Mouse (Mus musculus): ENCODE results near the gene Gtf3a. TPM values are rescaled to one million over a fixed set of nuclear protein-coding genes. Genes with fewer than 3 reads are reported as not detected.
"Not testable (repeated sequence)": the region's sequence is repeated elsewhere in the genome, so short reads cannot be mapped to it uniquely, and the experiment has no call there.

Gtf3a gene
- polyA plus RNA-seq, 1 experiment from 2014 or later, result 123 TPM

DNA sequence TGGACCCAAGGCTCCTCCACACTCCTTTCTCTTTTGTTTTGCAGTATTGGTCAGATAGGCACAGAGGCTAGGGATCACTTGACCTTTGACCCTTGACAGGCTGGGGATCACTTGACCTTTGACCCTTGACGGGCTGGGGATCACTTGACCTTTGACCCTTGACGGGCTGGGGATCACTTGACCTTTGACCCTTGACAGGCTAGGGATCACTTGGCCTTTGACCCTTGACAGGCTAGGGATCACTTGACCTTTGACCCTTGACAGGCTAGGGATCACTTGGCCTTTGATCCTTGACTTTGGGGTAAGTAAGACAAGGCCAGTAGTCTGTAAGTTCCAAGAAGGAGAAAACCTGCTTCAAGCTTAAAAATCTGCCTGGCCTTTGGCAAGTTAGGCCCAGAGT, 6.5 kb upstream of the Gtf3a start:
- H3K36me3 ChIP-seq (ENCODE audit: control insufficient read depth, insufficient read depth, low read length); H3K9ac ChIP-seq (ENCODE audit: low read length); H3K27me3 ChIP-seq (replicated peaks; ENCODE audit: control insufficient read depth, insufficient read depth, low read length); H3K4me2 ChIP-seq (ENCODE audit: low read length); H3K9me3 ChIP-seq (ENCODE audit: control insufficient read depth, low read length); H3K4me3 ChIP-seq (ENCODE audit: low read depth, low read length); H3K4me1 ChIP-seq (replicated peaks; ENCODE audit: control insufficient read depth, insufficient read depth, low read length); H3K27ac ChIP-seq (ENCODE audit: low read depth); ATAC-seq (replicated peaks; ENCODE audit: low FRiP score, low TSS enrichment, low read depth): not testable (repeated sequence)
- peak; percentile 69 for DNase-seq (ENCODE audit: low spot score)
- 49% methylated on average over 2 of the region's 2 CpGs for WGBS

DNA sequence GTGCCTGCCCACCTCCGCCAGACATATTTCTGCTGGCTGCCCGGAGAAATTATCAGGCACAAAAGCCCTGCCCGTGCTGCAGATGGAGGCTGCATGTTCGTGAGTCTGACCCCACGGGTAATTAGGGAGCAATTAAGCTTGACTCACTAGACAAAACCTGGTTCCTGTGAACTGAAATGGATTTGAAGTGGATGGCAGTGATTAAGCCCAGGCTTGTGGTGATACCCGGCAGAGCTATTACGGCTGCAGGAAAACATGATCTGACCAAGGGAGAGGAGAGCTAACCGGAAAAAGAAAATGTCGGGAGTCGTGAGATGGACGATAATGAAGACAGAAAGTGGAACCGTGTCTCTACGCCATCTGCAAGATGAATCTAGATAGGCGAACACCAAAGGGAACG, 5.5 kb upstream of the Gtf3a start:
- H3K36me3 ChIP-seq (ENCODE audit: control insufficient read depth, insufficient read depth, low read length), result no peaks in the 10 kb centered on the region
- H3K4me1 ChIP-seq (replicated peaks; ENCODE audit: control insufficient read depth, insufficient read depth, low read length), result no peaks in the 10 kb centered on the region
- H3K4me3 ChIP-seq (ENCODE audit: low read depth, low read length), result no peak overlapping the region
- no peak overlapping the region for H3K9ac ChIP-seq (ENCODE audit: low read length)
- H3K4me2 ChIP-seq (ENCODE audit: low read length), result no peak overlapping the region
- 73% methylated on average over 15 of the region's 15 CpGs for WGBS
- ATAC-seq (replicated peaks; ENCODE audit: low FRiP score, low TSS enrichment, low read depth) (no peak), DNase-seq (ENCODE audit: low spot score) (no peak)
- H3K27ac ChIP-seq (ENCODE audit: low read depth), result no peak overlapping the region
- no peaks in the 10 kb centered on the region for H3K27me3 ChIP-seq (replicated peaks; ENCODE audit: control insufficient read depth, insufficient read depth, low read length)
- H3K9me3 ChIP-seq (ENCODE audit: control insufficient read depth, low read length), result no peaks in the 10 kb centered on the region

DNA sequence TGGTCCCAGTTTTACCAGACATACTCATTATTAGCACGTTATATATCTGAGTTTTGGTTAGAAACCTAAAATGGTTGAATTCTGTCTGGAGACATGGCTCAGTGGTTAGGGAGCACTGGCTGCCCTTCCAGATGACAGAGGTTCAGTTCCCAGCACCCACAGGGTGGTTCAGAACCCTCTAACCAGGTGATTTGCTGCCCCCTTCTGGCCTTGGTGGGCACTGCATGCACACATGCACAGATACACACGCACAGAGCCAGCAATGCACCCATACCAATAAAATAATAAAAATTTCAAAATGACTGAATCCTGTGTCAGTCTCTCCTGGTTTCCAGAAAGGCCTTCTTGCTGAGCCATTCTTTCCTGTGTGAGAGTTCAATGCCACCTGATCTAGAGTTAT, 3.9 kb upstream of the Gtf3a start:
- WGBS, result 98% methylated on average over 2 of the region's 2 CpGs

DNA sequence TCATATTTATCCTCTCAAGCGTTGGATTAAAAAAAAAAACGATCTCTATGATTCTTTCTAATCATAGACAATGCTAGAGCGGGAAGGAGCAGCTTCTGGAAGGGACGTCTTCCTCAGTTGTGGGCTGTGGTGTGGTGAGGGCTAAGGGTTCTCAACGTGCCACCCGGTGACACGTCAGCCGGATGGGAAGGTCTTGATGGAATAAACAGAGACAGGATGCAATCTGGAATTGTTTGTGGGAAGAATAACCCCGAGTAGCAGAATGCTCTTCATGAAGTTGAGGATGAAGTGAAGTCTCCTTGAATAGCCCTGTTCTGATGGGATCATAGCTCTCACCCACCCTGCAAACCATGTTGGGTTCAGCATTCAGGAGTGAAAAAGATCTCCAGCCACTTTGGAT, 1.8 kb upstream of the Gtf3a start:
- no peak for ATAC-seq (replicated peaks; ENCODE audit: low FRiP score, low TSS enrichment, low read depth)
- H3K9ac ChIP-seq (ENCODE audit: low read length), result no peak overlapping the region
- peaks cover 11% of the 10 kb centered on the region for H3K4me1 ChIP-seq (replicated peaks; ENCODE audit: control insufficient read depth, insufficient read depth, low read length)
- no peaks in the 10 kb centered on the region for H3K27me3 ChIP-seq (replicated peaks; ENCODE audit: control insufficient read depth, insufficient read depth, low read length)
- peaks cover 10% of the 10 kb centered on the region for H3K36me3 ChIP-seq (ENCODE audit: control insufficient read depth, insufficient read depth, low read length)
- no peak overlapping the region for H3K4me2 ChIP-seq (ENCODE audit: low read length)
- WGBS, result 84% methylated on average over 9 of the region's 9 CpGs
- no peaks in the 10 kb centered on the region for H3K9me3 ChIP-seq (ENCODE audit: control insufficient read depth, low read length)
- DNase-seq (ENCODE audit: low spot score), result no peak
- H3K4me3 ChIP-seq (ENCODE audit: low read depth, low read length), result no peak overlapping the region
- H3K27ac ChIP-seq (ENCODE audit: low read depth), result no peak overlapping the region

More for the DNA sequence above, 3.9 kb upstream of the Gtf3a start:
- Histone ChIP-seq H3K27ac (ENCODE audit: low read depth) (no peak overlapping the region), H3K9ac (ENCODE audit: low read length) (no peak overlapping the region), H3K36me3 (ENCODE audit: control insufficient read depth, insufficient read depth, low read length) (no peaks in the 10 kb centered on the region), H3K4me2 (ENCODE audit: low read length) (no peak overlapping the region), H3K4me1 (replicated peaks; ENCODE audit: control insufficient read depth, insufficient read depth, low read length) (peaks cover 6% of the 10 kb centered on the region), H3K9me3 (ENCODE audit: control insufficient read depth, low read length) (no peaks in the 10 kb centered on the region), H3K4me3 (ENCODE audit: low read depth, low read length) (no peak overlapping the region), H3K27me3 (replicated peaks; ENCODE audit: control insufficient read depth, insufficient read depth, low read length) (no peaks in the 10 kb centered on the region)
- DNase-seq (ENCODE audit: low spot score) (no peak), ATAC-seq (replicated peaks; ENCODE audit: low FRiP score, low TSS enrichment, low read depth) (no peak)

DNA sequence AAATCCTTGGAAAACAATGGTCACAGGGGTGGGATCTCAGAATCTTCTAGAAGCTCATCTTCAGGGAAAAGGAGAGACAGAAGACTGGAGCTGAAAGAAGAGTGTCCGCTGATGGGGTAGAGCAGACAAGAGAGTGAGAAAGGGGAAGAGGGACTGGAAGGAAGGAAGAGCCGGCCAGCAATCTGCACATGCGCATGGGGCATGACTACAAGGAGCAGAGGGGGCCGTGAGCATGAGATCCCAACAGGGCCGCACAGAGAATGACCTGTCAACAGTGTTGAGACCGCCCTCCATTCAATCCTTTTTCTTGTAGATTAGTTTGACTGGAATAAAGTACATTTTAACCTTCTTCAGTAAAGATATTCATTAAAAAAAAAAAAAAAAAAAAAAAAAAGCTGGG, 960 bp upstream of the Gtf3a start:
- Histone ChIP-seq H3K4me3 (ENCODE audit: low read depth, low read length) (no peak overlapping the region), H3K27ac (ENCODE audit: low read depth) (no peak overlapping the region), H3K9ac (ENCODE audit: low read length) (no peak overlapping the region), H3K9me3 (ENCODE audit: control insufficient read depth, low read length) (no peaks in the 10 kb centered on the region), H3K4me2 (ENCODE audit: low read length) (no peak overlapping the region), H3K36me3 (ENCODE audit: control insufficient read depth, insufficient read depth, low read length) (peaks cover 18% of the 10 kb centered on the region), H3K4me1 (replicated peaks; ENCODE audit: control insufficient read depth, insufficient read depth, low read length) (peaks cover 11% of the 10 kb centered on the region), H3K27me3 (replicated peaks; ENCODE audit: control insufficient read depth, insufficient read depth, low read length) (no peaks in the 10 kb centered on the region)
- no peak for DNase-seq (ENCODE audit: low spot score)
- ATAC-seq (replicated peaks; ENCODE audit: low FRiP score, low TSS enrichment, low read depth), result no peak
- WGBS, result 90% methylated on average over 6 of the region's 6 CpGs

DNA sequence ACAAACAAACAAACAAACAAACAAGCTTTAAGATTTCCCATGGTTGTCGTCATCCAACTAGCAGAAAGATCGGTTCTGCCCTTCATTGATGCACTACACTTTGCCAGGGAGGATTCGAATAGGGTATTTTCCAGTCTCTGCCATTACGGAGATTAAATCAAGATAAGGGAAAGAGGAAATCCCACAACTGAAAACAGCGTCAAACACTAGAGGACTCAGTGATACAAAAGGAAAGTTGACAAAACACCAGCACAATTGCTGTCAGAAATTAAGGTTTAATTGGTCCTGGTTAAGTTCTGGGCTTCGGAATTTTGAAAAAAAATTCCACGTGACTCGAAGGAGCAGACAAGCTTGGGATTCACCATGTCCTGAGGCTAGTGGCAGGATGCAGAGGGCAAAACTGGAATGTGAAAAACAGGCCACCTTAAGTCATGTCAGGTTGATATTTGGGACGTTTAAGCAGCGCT, 383 bp upstream of the Gtf3a start:
- peaks cover 11% of the 10 kb centered on the region for H3K4me1 ChIP-seq (replicated peaks; ENCODE audit: control insufficient read depth, insufficient read depth, low read length)
- ATAC-seq (replicated peaks; ENCODE audit: low FRiP score, low TSS enrichment, low read depth) (no peak), DNase-seq (ENCODE audit: low spot score) (no peak)
- no peaks in the 10 kb centered on the region for H3K9me3 ChIP-seq (ENCODE audit: control insufficient read depth, low read length)
- peak overlapping the region; percentile 86 for H3K27ac ChIP-seq (ENCODE audit: low read depth)
- H3K27me3 ChIP-seq (replicated peaks; ENCODE audit: control insufficient read depth, insufficient read depth, low read length), result no peaks in the 10 kb centered on the region
- 18% methylated on average over 10 of the region's 10 CpGs for WGBS
- H3K4me2 ChIP-seq (ENCODE audit: low read length), result peak overlapping the region; percentile 86
- peak overlapping the region; percentile 60 for H3K4me3 ChIP-seq (ENCODE audit: low read depth, low read length)
- peaks cover 24% of the 10 kb centered on the region for H3K36me3 ChIP-seq (ENCODE audit: control insufficient read depth, insufficient read depth, low read length)
- H3K9ac ChIP-seq (ENCODE audit: low read length), result peak overlapping the region; percentile 70

DNA sequence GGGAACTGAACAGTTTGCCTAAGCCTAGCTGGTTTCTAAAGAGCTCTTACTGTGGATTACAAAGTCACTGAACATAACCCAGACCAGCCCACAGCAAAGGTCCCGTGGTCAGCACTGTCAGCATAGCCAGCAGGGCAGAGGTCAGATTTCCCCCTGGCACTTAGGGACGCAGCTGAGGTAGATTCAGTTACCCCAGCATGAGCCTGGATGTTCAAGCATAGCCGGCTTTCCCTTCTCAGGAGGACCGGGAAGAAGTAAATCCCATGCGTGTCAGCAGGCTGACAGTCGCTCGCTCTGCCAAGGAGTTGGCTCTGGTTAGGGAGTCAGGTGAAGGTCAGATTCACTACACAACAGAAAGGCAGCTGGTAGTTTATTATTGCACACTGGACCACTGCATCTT, 6.1 kb downstream of the Gtf3a start:
- no peak overlapping the region for H3K27ac ChIP-seq (ENCODE audit: low read depth)
- no peak overlapping the region for H3K4me2 ChIP-seq (ENCODE audit: low read length)
- H3K9me3 ChIP-seq (ENCODE audit: control insufficient read depth, low read length), result no peaks in the 10 kb centered on the region
- 88% methylated on average over 7 of the region's 7 CpGs for WGBS
- H3K9ac ChIP-seq (ENCODE audit: low read length), result no peak overlapping the region
- no peaks in the 10 kb centered on the region for H3K27me3 ChIP-seq (replicated peaks; ENCODE audit: control insufficient read depth, insufficient read depth, low read length)
- no peak for ATAC-seq (replicated peaks; ENCODE audit: low FRiP score, low TSS enrichment, low read depth)
- H3K4me3 ChIP-seq (ENCODE audit: low read depth, low read length), result no peak overlapping the region
- peaks cover 86% of the 10 kb centered on the region for H3K36me3 ChIP-seq (ENCODE audit: control insufficient read depth, insufficient read depth, low read length)
- peaks cover 6% of the 10 kb centered on the region for H3K4me1 ChIP-seq (replicated peaks; ENCODE audit: control insufficient read depth, insufficient read depth, low read length)
- DNase-seq (ENCODE audit: low spot score), result no peak

DNA sequence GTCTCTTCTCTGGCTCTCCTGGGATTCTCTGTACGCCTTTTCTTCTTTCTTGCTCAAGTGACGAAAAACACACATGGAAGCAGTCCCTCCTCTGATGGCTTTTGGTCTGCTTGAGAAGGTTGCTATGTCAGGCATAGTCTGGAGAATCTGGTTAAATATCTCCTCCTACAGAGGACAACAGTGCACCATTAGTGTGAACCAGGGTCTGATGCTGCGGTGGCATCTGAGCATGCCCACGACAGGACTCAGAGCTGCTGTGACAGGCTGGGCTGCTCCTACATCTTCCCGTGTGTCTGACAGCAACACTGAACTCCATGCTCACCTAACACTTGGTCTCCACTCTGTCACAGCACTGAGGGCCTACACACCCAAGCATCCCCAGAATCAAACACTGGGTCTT, 7.2 kb downstream of the Gtf3a start:
- no peaks in the 10 kb centered on the region for H3K4me1 ChIP-seq (replicated peaks; ENCODE audit: control insufficient read depth, insufficient read depth, low read length)
- peaks cover 87% of the 10 kb centered on the region for H3K36me3 ChIP-seq (ENCODE audit: control insufficient read depth, insufficient read depth, low read length)
- H3K27ac ChIP-seq (ENCODE audit: low read depth), result no peak overlapping the region
- ATAC-seq (replicated peaks; ENCODE audit: low FRiP score, low TSS enrichment, low read depth) (no peak), DNase-seq (ENCODE audit: low spot score) (no peak)
- WGBS, result 85% methylated on average over 5 of the region's 5 CpGs
- H3K4me2 ChIP-seq (ENCODE audit: low read length), result no peak overlapping the region
- no peak overlapping the region for H3K9ac ChIP-seq (ENCODE audit: low read length)
- H3K27me3 ChIP-seq (replicated peaks; ENCODE audit: control insufficient read depth, insufficient read depth, low read length), result no peaks in the 10 kb centered on the region
- H3K9me3 ChIP-seq (ENCODE audit: control insufficient read depth, low read length), result no peaks in the 10 kb centered on the region
- H3K4me3 ChIP-seq (ENCODE audit: low read depth, low read length), result no peak overlapping the region

DNA sequence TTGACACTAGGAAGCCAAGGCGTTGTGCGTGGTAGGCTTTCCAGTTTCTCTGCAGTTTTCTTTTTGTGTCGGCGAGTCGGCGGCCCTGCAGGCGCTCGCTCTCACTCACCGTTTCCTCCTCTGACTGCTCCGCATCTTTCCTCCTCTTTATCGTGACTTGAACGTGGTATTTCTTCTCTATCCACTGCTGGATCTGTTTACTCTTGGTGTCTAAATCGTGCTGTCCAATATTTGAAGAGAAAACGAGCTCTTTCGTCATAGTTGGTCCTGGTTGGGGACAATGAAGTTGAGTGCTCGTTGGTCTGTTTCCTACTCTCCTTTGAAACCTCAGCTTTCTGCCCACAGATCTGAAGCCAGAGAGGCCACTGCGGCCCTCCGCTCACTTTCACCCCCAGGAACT, 8.2 kb downstream of the Gtf3a start:
- Histone ChIP-seq H3K27me3 (replicated peaks; ENCODE audit: control insufficient read depth, insufficient read depth, low read length) (no peaks in the 10 kb centered on the region), H3K4me3 (ENCODE audit: low read depth, low read length) (no peak overlapping the region), H3K27ac (ENCODE audit: low read depth) (no peak overlapping the region), H3K4me2 (ENCODE audit: low read length) (no peak overlapping the region), H3K9ac (ENCODE audit: low read length) (no peak overlapping the region), H3K9me3 (ENCODE audit: control insufficient read depth, low read length) (no peaks in the 10 kb centered on the region), H3K36me3 (ENCODE audit: control insufficient read depth, insufficient read depth, low read length) (peaks cover 82% of the 10 kb centered on the region), H3K4me1 (replicated peaks; ENCODE audit: control insufficient read depth, insufficient read depth, low read length) (no peaks in the 10 kb centered on the region)
- no peak for DNase-seq (ENCODE audit: low spot score)
- 90% methylated on average over 18 of the region's 18 CpGs for WGBS
- ATAC-seq (replicated peaks; ENCODE audit: low FRiP score, low TSS enrichment, low read depth), result no peak
